Mouse (Mus musculus): Measurements from ENCODE around the gene Bok.

DNA sequence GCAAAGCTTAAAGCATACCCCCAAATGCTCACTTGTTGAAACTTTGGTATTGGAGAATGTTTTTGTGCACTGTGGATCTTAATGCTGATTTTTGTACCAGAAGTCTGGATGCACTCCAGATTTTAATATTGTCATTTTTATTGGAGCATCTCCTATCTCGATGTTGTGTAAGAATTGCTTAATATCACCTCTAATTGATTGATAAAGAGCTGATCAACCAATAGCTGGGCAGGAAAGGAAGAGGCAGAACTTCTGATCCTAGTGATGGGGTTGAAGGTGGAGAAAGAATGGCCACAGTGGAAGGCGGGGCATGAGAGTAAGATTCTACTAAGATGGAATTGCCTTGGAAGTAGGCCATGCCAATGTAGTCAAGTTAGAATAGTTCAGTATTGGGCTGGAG is 43.5 kb upstream of the Bok start:
- TF ChIP-seq CTCF (IDR thresholded peaks at IDR 0.05; ENCODE audit: low read depth), result no peak
- TF ChIP-seq EP300 (IDR thresholded peaks at IDR 0.05; ENCODE audit: low read depth), result no peak

Data from heart, postnatal 0 days (tissue).